Mouse (Mus musculus) spleen, adult 2 months (tissue): ENCODE data around the gene Tgoln1.

ENCODE experiments used
- CTCF ChIP-seq: fragments of 200-500 bp; IDR thresholded peaks from 2 replicates; pipeline ENCODE4 v1.5.1; 2011; ENCODE audit warnings: mild to moderate bottlenecking, inconsistent platforms; ENCODE audit not compliant: insufficient read depth, insufficient read length, insufficient replicate concordance; ENCODE audit errors: extremely low read depth
- POLR2A ChIP-seq: fragments of 200-500 bp; IDR thresholded peaks from 2 replicates; pipeline ENCODE4 v1.6.1; 2011; ENCODE audit warnings: low read depth, low read length, inconsistent platforms

DNA sequence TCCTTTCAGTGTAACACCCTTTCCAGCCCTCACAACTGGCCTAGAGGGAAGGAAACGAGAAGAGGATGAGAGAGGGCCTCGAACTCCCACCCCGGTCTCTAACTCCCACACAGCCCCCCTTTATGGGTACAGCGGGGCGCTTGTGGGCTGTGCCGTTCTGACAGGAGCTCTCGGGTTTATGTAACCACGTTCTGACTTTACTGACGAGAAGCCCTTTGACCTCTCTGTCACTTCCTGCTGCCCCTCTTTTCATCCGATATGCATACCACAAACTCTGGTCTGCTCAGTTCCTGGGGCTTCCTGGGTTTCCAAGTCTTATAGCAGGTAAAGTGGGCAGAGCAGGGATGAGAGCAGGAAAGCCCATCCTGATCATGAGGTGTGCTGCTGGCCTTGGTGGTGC, 17.5 kb upstream of the Tgoln1 start:
- no peak for TF ChIP-seq CTCF
- no peak for TF ChIP-seq POLR2A
